Mouse (Mus musculus): Measurements from ENCODE around the gene Kdm2b.

DNA sequence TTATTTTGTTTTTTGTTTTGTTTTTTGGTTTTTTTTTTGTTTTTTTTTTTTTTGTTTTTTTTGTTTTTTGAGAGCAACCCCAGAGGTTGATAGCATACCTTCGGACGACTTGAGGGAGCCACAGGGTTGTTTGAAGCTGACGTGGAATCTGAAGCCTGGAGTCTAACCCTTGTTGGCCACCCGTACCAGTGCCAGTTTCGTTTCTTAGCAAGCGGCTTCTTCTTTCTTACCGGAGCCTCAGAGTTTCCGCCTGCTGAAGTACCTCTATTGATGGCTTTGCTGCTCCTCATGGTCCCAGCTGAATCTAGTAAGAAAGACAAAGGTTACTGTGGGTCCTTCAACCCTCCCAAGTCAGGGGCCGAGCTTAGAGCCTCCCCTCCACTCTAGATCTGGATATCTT lies 22.1 kb upstream of the Kdm2b start:
- TF ChIP-seq CTCF (IDR thresholded peaks at IDR 0.05; ENCODE audit: extremely low read depth, insufficient read depth, insufficient read length, insufficient replicate concordance) (no peak), POLR2A (IDR thresholded peaks at IDR 0.05; ENCODE audit: low read depth, low read length) (no peak)

Data from spleen, adult 2 months (tissue).